Mouse (Mus musculus) E14TG2a.4 (cell line): Measurements from ENCODE around the gene Dpp9.

Source experiments
- CTCF ChIP-seq: conservative IDR thresholded peaks from 2 replicates; pipeline ENCODE4 v1.5.1; 2014; ENCODE audit warnings: low read length
- NANOG ChIP-seq: IDR thresholded peaks from 2 replicates; pipeline ENCODE4 v1.6.1; 2014; ENCODE audit warnings: borderline replicate concordance, low read length, mixed read lengths
- POU5F1 ChIP-seq: IDR thresholded peaks from 2 replicates; pipeline ENCODE4 v1.6.1; 2014; ENCODE audit warnings: low read length, borderline replicate concordance

DNA sequence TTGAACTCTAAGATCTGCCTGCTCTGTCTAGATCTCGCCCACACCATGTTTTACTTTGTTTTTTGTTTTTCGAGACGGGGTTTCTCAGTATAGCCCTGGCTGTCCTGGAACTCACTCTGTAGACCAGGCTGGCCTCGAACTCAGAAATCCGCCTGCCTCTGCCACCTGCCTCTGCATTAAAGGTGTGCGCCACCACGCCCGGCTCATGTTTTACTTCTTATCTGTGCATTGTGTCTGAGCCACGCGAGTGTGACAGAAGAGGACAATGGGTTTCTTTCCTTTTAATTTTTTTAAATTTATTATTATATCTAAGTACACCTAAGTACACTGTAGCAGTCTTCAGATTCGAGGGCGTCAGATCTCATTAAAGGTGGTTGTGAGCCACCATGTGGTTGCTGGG is 546 bp upstream of the Dpp9 start:
- no peak for TF ChIP-seq CTCF
- no peak for TF ChIP-seq NANOG
- no peak for TF ChIP-seq POU5F1
